Mouse (Mus musculus) urinary bladder, postnatal 14 days (tissue): Measurements from ENCODE around the gene Socs7.
A peak's percentile ranks its signal among the peaks of the same experiment; 100 is the strongest.
"Not testable (repeated sequence)": the region's sequence is repeated elsewhere in the genome, so short reads cannot be mapped to it uniquely, and the experiment has no call there.

Experiments used
- DNase-seq: peaks from one replicate; pipeline ENCODE4 v3.0.0; 2021; ENCODE audit warnings: low spot score

Gene Socs7

GRCm38 (mm10) chr11:97361948-97362648 lies at the start of gene Socs7:
Socs7 (plus strand) TSS chr11:97362551.
- DNase-seq = peak; percentile 95

GRCm38 (mm10) chr11:97312871-97313270 lies 49.5 kb upstream of the Socs7 start:
- DNase-seq = not testable (repeated sequence)

GRCm38 (mm10) chr11:97314110-97314509 lies 48.2 kb upstream of the Socs7 start:
- DNase-seq = no peak

DNA sequence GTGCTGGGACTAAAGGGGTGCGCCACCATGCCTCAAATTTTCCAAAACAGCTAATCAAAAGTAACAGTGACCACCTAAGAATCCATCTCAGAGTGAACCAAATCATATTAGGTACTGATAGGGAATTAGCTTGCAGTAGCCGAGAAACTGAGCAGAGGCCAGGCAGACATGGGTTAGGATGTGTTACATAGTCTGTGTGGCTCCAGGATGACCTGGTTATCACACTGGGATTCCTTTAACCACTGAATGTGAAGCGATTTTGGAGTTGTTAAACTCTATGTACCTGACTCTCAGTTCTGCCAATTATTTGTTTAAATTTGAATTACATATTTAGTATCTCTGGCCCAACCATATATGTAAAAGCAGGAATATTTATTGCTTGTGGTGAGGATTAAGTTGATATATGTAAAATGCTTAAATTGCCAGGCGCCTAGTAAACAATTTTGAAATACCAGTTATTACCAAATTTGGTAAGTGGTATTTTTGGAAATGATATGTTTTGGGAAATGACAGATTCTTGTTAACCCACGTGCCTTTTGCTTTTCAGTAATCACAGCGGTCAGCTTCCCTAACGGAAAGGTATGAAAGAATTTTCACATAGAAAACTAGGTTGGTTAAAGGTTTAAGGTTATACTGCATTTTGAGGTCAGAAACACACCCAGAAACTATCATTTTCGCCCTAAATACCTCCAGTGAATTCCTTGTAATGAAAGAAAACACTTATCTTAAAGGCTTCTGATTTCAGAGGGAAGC lies 47.4 kb upstream of the Socs7 start:
- no peak for DNase-seq

DNA sequence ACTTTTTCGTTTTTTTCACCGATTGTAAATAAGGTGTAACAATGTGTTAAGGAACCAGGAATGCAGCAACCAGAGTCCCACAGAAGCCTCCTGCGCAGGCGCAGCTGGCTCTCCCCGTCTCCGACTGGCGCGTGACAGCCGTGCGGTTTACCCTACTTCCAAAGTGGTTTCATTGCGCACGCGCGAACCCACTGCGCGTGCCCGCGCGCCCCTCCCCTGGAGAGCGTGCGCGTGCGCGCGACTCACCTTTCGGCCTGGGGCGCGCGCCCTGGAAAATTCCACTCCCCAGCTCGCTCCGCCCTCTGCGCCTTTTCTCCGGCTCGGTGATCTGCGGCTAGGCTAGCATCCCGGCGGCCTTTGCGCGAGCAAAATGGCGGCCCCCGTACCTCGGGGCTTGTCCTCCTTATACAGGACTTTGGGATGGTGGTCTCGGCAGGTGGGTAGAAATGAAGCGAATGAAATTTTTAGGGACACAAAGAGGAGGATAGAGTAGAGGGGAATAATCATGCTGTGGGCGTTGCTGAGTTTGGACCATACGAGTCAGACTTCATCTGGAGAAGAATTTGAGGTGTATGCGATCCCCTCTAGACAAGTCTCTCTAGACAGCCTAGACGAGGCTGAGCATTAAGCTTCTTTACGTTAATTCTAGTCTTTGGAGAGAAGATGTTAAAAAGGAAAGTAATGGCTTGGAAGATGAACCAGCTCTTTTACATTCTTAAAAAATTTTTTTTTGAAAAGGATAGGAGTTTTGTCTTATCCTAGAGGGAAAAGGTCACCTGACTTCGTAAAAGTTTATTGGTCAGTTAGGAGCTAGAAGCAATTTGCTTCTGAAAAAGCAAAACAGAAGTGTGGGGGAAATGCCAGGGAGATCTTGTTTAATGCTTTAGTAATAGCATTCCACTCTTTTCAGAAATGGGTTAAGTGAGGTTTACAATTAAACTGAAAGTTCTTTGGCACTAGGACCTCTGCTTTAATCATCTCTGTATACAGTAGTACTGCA lies 46.5 kb upstream of the Socs7 start, which contains the start of gene Mrpl45:
Mrpl45 (plus strand) TSS at position 213 of the 1,000 bp plus-strand sequence.
- peak; percentile 98 for DNase-seq

- DNase-seq = no peak
Observed at GRCm38 (mm10) chr11:97321197-97321596, 41.2 kb upstream of the Socs7 start.

GRCm38 (mm10) chr11:97321894-97322600 lies 40.3 kb upstream of the Socs7 start:
- not testable (repeated sequence) for DNase-seq

GRCm38 (mm10) chr11:97325224-97325623 lies 37.1 kb upstream of the Socs7 start:
- no peak for DNase-seq

GRCm38 (mm10) chr11:97328148-97328547 lies 34.2 kb upstream of the Socs7 start:
- peak; percentile 70 for DNase-seq

DNA sequence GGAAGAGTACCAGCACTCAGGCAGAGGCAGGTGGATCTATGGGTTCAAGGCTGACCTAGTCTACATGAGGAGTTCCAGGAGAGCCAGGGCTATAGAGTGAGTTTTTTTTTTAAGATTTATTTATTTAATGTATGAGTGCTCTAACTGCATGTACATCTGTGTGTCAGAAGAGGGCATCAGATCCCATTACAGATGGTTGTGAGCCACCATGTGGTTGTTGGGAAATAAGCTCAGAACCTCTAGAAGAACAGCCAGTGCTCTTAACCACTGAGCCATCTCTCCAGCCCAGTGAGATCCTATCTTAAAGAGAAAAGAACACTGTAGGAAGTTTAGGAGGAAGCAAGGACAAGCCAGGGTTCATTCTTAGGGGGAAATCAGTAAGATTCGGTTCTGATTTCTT lies 32.0 kb upstream of the Socs7 start:
- DNase-seq = no peak

DNA sequence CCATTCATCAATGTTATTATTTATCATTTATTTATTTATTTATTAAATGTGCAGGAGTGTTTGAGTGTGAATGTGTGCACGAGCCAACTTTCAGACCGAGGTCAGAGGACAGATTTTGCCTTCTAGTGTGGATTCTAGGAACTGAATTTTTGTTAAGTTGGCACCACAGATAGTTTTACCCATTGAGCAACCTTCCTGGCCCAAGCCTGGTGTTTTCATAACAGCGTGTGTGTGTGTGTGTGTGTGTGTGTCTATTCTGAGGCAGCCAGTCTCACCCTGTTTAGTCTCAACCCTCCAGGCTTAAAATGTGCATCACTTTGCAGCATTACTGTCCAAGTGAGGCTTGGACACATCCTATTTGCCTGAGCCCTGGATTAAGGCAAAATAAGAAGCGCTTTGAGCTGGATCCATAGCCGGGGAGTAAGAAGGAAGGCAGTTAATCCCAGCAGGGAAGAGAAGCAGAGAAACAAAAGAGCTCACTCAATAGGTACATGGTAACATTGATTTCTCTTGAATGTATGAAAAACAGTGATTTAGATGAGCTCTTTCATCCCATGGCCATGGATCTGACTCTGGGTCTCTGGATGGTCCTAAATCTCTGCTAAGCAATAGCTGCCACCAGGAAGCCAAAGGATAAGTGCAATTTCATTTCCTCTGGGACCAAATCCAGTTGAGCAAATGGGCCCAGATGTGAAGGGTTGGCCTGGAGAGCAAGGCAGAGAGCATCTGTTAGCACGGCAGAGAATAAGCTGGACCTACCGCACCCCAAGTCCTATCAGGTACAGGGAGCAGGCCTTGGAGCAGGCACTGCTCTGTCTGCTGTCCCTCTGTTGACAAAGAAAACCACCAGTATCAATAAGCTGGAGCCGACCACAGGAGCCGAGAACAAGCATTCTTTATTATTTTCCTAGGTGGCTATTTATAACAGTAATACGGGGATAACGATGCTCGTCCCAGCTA lies 30.8 kb upstream of the Socs7 start:
- DNase-seq = no peak

GRCm38 (mm10) chr11:97333044-97333443 lies 29.3 kb upstream of the Socs7 start:
- no peak for DNase-seq

- DNase-seq = no peak
Observed at GRCm38 (mm10) chr11:97333896-97334295, 28.5 kb upstream of the Socs7 start.

GRCm38 (mm10) chr11:97334400-97334799 lies 28.0 kb upstream of the Socs7 start:
- DNase-seq = no peak

GRCm38 (mm10) chr11:97336238-97336637 lies 26.1 kb upstream of the Socs7 start:
- no peak for DNase-seq

DNA sequence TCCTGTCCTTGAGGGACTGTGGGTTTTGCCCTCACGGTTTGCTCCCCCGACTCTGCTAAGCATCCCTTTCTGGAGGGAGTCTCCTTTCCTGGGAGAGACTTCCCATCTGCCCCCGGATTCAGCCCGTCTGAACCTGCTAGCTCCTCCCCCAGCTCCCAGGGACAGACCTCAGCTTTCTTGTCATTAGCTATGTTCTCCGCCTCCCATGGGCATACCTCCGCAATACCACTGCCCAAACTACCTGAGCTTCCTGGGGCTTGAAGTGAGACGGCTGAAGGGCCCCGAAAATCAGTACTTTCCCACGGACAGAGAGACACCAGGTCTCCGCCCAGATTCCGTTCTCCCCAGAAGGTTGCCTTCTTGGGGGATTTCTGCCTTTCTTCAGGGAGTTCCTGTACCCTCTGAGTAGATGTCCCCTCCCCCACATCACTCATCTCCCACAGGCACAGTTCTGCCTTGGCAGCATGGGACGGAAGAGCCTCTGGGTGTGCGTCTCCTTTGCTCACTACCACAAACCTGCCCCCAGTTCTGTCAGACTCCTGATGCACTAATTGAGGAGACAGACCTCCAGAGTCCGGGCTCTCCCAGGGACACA lies 25.5 kb upstream of the Socs7 start:
- no peak for DNase-seq

DNA sequence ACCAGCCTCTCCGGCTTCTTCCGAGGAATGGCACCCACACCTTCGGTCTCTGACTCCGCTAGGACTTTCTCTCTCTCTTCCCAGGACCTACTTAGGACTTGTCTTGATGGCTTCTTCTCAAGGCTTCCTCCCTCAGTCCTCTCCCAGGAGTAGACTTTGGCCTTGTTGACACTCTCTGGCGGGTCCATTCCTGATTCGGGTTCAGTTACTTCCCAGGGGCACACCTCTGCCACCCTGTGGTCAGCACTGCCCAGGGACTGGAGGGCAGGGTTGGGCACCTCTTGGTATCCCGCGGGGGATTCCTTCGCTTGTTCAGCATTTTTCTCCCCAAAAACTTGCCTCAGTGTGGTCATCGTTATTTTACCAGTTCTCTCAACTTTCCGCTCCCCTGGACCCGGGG lies 25.0 kb upstream of the Socs7 start:
- DNase-seq = no peak

DNA sequence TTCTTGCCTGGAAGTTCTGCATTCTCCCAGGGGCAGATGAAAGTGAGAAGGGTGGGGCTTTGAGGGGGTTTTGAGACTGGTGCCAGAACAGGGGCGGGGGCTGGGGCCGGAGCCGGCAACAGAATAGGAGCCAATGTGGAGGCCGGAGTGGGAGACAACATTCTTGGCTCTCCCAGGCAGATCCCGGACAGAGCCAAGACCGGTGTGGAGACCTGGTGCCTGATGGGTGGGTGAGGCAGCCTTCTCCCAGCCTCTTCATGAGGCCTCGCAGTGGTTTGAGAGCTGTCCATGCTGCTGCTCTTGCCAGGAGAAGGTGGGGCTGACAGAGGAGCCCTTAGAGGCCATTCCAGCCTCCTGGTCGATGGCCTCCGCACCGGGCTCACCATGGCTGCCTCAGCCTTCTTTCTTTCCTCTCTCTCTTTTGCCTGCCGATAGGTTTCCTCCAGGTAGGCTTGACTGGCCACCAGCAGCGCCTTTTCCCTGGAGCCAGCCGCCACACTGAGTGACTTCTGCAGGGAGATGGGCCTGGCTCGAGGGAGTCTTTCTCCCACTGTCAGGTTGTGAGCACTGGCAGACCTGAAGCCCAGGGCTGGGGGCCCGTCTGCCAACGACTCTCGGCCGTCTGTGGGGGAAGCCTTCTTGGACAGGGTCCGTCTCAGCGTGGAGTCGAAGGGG lies 23.9 kb upstream of the Socs7 start:
- DNase-seq = peak; percentile 28

- peak; percentile 78 for DNase-seq
Observed at GRCm38 (mm10) chr11:97338977-97339315, 23.4 kb upstream of the Socs7 start.
